In the genomic region with DNA sequence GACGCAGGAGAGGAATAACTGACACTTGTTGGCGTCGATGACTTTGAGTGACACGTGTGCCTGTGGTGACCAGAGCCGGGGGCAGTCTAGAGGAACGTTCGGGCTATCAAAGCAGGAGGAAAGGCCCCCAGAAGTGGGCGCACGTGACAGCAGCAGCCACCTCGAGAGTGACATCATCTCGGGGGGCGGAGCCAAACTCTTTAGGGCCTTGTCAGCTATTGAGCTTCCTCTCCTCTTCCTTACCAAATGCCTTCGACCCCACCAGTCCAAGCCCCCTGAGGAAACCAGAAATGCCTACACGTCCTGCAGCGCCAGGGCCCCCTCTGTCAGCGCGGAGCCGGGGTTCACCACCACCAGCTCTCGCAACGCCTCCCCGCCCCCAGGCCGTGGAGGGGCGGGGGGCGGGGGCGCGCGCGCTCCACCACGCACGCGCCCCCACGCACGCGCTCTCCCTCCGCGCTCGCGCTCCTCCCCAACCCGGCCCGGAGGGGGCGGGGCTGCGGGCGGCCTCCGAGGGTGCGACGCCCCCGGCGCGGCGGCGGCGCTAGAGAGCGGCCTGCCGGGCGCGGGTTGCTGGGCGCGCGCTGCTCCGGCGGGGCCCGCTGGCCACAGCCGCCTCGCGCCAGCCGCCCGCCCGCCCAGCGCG, we compare ENCODE assay signal across 8 mouse cellular contexts. TPM values are rescaled to one million over a fixed set of nuclear protein-coding genes. Genes with fewer than 3 reads are reported as not detected.
DNase-seq lines count a peak whose midpoint lies in the region; ATAC-seq and TF ChIP-seq lines count a peak whose summit lies in the region.

No protein-coding gene starts in this region.

- under 1% methylated on average over 24 of the region's 70 CpGs for WGBS in forebrain, embryonic 12.5 days
- WGBS in heart, postnatal 0 days, result under 1% methylated on average over 32 of the region's 70 CpGs
- under 1% methylated on average over 68 of the region's 70 CpGs for WGBS in liver, embryonic 14.5 days (ENCODE audit: insufficient replicate concordance)
- 0% methylated on average over 47 of the region's 70 CpGs for WGBS in stomach, embryonic 15.5 days

- no peak for TF ChIP-seq EP300 in heart, postnatal 0 days (IDR thresholded peaks at IDR 0.05; ENCODE audit: low read depth)
- TF ChIP-seq EP300 in liver, embryonic 14.5 days (IDR thresholded peaks at IDR 0.05; ENCODE audit: low read depth), result no peak

- peak overlapping the region; percentile 95 for H3K27ac ChIP-seq in forebrain, embryonic 12.5 days
- peak overlapping the region; percentile 92 for H3K27ac ChIP-seq in heart, postnatal 0 days (ENCODE audit: low read depth)
- no peak overlapping the region for H3K27ac ChIP-seq in liver, embryonic 14.5 days
- H3K27ac ChIP-seq in stomach, embryonic 15.5 days, result peak overlapping the region; percentile 75

- ATAC-seq in forebrain, embryonic 12.5 days (ENCODE audit: low FRiP score), result peak; percentile 88
- peak; percentile 92 for ATAC-seq in heart, postnatal 0 days (ENCODE audit: insufficient read depth, low read depth)
- ATAC-seq in liver, embryonic 14.5 days (ENCODE audit: insufficient read depth), result peak; percentile 91
- ATAC-seq in stomach, embryonic 15.5 days (ENCODE audit: insufficient read depth, low FRiP score, low read depth), result peak; percentile 93

- H3K4me3 ChIP-seq in forebrain, embryonic 12.5 days (replicated peaks), result peak overlapping the region; percentile 90
- H3K4me3 ChIP-seq in heart, postnatal 0 days (ENCODE audit: low read depth, low read length), result peak overlapping the region; percentile 96
- peak overlapping the region; percentile 67 to 90 for H3K4me3 ChIP-seq in liver, embryonic 14.5 days (ENCODE audit: insufficient read depth in 1 of 2, low read depth in 2 of 2, low read length in 2 of 2)
- H3K4me3 ChIP-seq in stomach, embryonic 15.5 days (replicated peaks), result peak overlapping the region; percentile 89

- H3K9ac ChIP-seq in forebrain, embryonic 12.5 days, result peak overlapping the region; percentile 95
- peak overlapping the region; percentile 95 for H3K9ac ChIP-seq in heart, postnatal 0 days (replicated peaks; ENCODE audit: low read depth, low read length)
- H3K9ac ChIP-seq in liver, embryonic 14.5 days (replicated peaks), result peak overlapping the region; percentile 63
- H3K9ac ChIP-seq in stomach, embryonic 15.5 days, result peak overlapping the region; percentile 94

- peak overlapping the region; percentile 91 for H3K4me2 ChIP-seq in forebrain, embryonic 12.5 days
- H3K4me2 ChIP-seq in heart, postnatal 0 days (ENCODE audit: low read depth, low read length), result peak overlapping the region; percentile 96
- H3K4me2 ChIP-seq in liver, embryonic 14.5 days (ENCODE audit: low read depth), result peak overlapping the region; percentile 81
- H3K4me2 ChIP-seq in stomach, embryonic 15.5 days, result peak overlapping the region; percentile 89

- no peak for TF ChIP-seq CTCF in heart, postnatal 0 days (IDR thresholded peaks at IDR 0.05; ENCODE audit: low read depth)
- TF ChIP-seq CTCF in liver, embryonic 14.5 days (IDR thresholded peaks at IDR 0.05; ENCODE audit: low read depth), result no peak

- no peaks in the 10 kb centered on the region for H3K9me3 ChIP-seq in forebrain, embryonic 12.5 days
- H3K9me3 ChIP-seq in heart, postnatal 0 days (replicated peaks; ENCODE audit: control insufficient read depth, low read length), result peaks cover 3% of the 10 kb centered on the region; the same call in 1 of the 2 replicates
- H3K9me3 ChIP-seq in liver, embryonic 14.5 days (ENCODE audit: control insufficient read depth, low read length), result no peaks in the 10 kb centered on the region
- H3K9me3 ChIP-seq in stomach, embryonic 15.5 days, result no peaks in the 10 kb centered on the region

- peaks cover 8% of the 10 kb centered on the region; the same call in 1 of the 2 replicates for H3K4me1 ChIP-seq in forebrain, embryonic 12.5 days
- peaks cover 11% of the 10 kb centered on the region; the same call in 1 of the 2 replicates for H3K4me1 ChIP-seq in heart, postnatal 0 days (ENCODE audit: control insufficient read depth, insufficient read depth)
- peaks cover 2 to 7% of the 10 kb centered on the region in 2 experiments; a peak in 3 of 4 replicates for H3K4me1 ChIP-seq in liver, embryonic 14.5 days (replicated peaks; ENCODE audit: control insufficient read depth in 2 of 2, insufficient read depth in 2 of 2, low read length in 1 of 2)
- no peaks in the 10 kb centered on the region for H3K4me1 ChIP-seq in stomach, embryonic 15.5 days

- H3K27me3 ChIP-seq in forebrain, embryonic 12.5 days, result no peaks in the 10 kb centered on the region
- H3K27me3 ChIP-seq in heart, postnatal 0 days (ENCODE audit: control insufficient read depth, insufficient read depth, low read length), result no peaks in the 10 kb centered on the region
- H3K27me3 ChIP-seq in liver, embryonic 14.5 days (ENCODE audit: control insufficient read depth, insufficient read depth, low read length), result no peaks in the 10 kb centered on the region
- no peaks in the 10 kb centered on the region for H3K27me3 ChIP-seq in stomach, embryonic 15.5 days (replicated peaks)

- peak; percentile 80 to 89 for DNase-seq in CD8-positive naive resting alpha-beta T cell, adult 2 months (ENCODE audit: low read depth in 2 of 2, low spot score in 2 of 2)
- peak; percentile 81 for DNase-seq in c-Kit-positive CD71-negative TER-119-negative erythroid progenitor cells, embryonic 14.5 days (ENCODE audit: low read depth)
- peak; percentile 88 for DNase-seq in heart, postnatal 0 days (ENCODE audit: low spot score)
- peak; percentile 93 to 96 for DNase-seq in kidney, postnatal 36 days
- peak; percentile 58 to 68 (median 60) for DNase-seq in liver, embryonic 14.5 days (ENCODE audit: low read depth in 3 of 3, low spot score in 3 of 3)
- DNase-seq in neural tube, embryonic 10.5 days (ENCODE audit: extremely low spot score, low spot score), result peak; percentile 91

- no peaks in the 10 kb centered on the region for H3K36me3 ChIP-seq in forebrain, embryonic 12.5 days (replicated peaks)
- no peaks in the 10 kb centered on the region for H3K36me3 ChIP-seq in heart, postnatal 0 days (replicated peaks; ENCODE audit: control insufficient read depth, insufficient read depth, low read length)
- no peaks in the 10 kb centered on the region for H3K36me3 ChIP-seq in liver, embryonic 14.5 days (replicated peaks; ENCODE audit: control insufficient read depth, insufficient read depth, low read depth)
- no peaks in the 10 kb centered on the region for H3K36me3 ChIP-seq in stomach, embryonic 15.5 days

RNA-seq across cellular contexts. Expression of a gene that starts 0.4 kb away (rescaled TPM):
- polyA plus RNA-seq in forebrain, embryonic 12.5 days (2016; fragmentation: Nextera tagmentation; extraction: Ambion mirVana), result 17.7 and 19.1 TPM in 2 replicates
- total RNA-seq in heart, postnatal 0 days (2014; rRNA removed; ENCODE audit: low replicate concordance), result 20.3 and 25.0 TPM in 2 replicates
- polyA plus RNA-seq in heart, postnatal 0 days (2015; fragmentation: Nextera tagmentation; extraction: Ambion mirVana), result 3.7 and 5.2 TPM in 2 replicates
- polyA plus RNA-seq in liver, embryonic 14.5 days (2012; rRNA removed), result 0.66 TPM in 2 replicates
- polyA plus RNA-seq in liver, embryonic 14.5 days (2014; fragmentation: Nextera tagmentation; extraction: Ambion mirVana), result 0.89 and 0.99 TPM in 2 replicates
- polyA plus RNA-seq in stomach, embryonic 15.5 days (2015; fragmentation: Nextera tagmentation; extraction: Ambion mirVana), result 8.8 and 9.6 TPM in 2 replicates
